In genomic region chr2:167831076-167832039, GRCm38 (mm10) we compare ENCODE assay signal across 11 mouse cellular contexts.
DNase-seq lines count a peak whose midpoint lies in the region; ATAC-seq lines count a peak whose summit lies in the region.
"Had no signal": no experiment of that assay in that cellular context is flagged by ENCODE, and none has a peak within 500 bp of the region (broad histone marks: within the 10 kb centered on the region; RNA-seq: fewer than 3 reads in every experiment).

No protein-coding gene starts in this region.

- peak; percentile 40 for DNase-seq in adrenal gland, adult 2 months
- DNase-seq in adrenal gland, adult 8-10 months, result no peak
- peak; percentile 15 for DNase-seq in spleen, adult 12 weeks (ENCODE audit: low spot score)
- no peak for DNase-seq in spleen, postnatal 4 days (ENCODE audit: low spot score in 2 of 2)
- DNase-seq in natural killer cell, adult 2 months (ENCODE audit: low spot score in 2 of 2), result peak; percentile 71 to 72
- DNase-seq in left cerebral cortex, postnatal 10 days (ENCODE audit: extremely low spot score in 1 of 2, low spot score in 2 of 2), result no peak
- DNase-seq in right cerebral cortex, postnatal 36 days (ENCODE audit: low spot score in 2 of 2), result no peak
- DNase-seq: cerebellum, postnatal 36 days; heart, postnatal 36 days; kidney, adult 18-20 months had no signal

- ATAC-seq in activated CD4-positive, CD25-positive, alpha-beta regulatory T cell, adult 4 months, result peak; percentile 99

- intact Hi-C loops in left cerebral cortex, postnatal 10 days (cut with DNase I), result no loop called here

Comparison
In these comparisons a context has a peak if more than half of its experiments do, and no peak if none do; other contexts are left out.
1. DNase-seq: peak in adrenal gland, adult 2 months (single experiment), spleen, adult 12 weeks (single experiment) and natural killer cell, adult 2 months (2 of 2); none in adrenal gland, adult 8-10 months (single experiment), spleen, postnatal 4 days (0 of 2), left cerebral cortex, postnatal 10 days (0 of 2) and right cerebral cortex, postnatal 36 days (0 of 2).